Mouse (Mus musculus) C2C12 (cell line): ENCODE results near the gene Atp6v0e. TPM values are rescaled to one million over a fixed set of nuclear protein-coding genes. Genes with fewer than 3 reads are reported as not detected.

Experiments
- H3K27me3 ChIP-seq: one replicate; pipeline ENCODE4 v1.6.1; 2011; ENCODE audit not compliant: control insufficient read depth, insufficient read depth, insufficient read length
- H3K36me3 ChIP-seq: one replicate; pipeline ENCODE4 v1.6.1; 2011; ENCODE audit not compliant: control insufficient read depth, insufficient read depth
- H3K4me3 ChIP-seq: one replicate; pipeline ENCODE4 v1.5.1; 2011; ENCODE audit warnings: mild to moderate bottlenecking, control low read depth; ENCODE audit not compliant: poor library complexity, insufficient read depth, severe bottlenecking
- H3K79me2 ChIP-seq: one replicate; pipeline ENCODE4 v1.6.1; 2011; ENCODE audit not compliant: control insufficient read depth, insufficient read depth
- H3K79me3 ChIP-seq: one replicate; pipeline ENCODE4 v1.6.1; 2011; ENCODE audit warnings: low read depth, control low read depth
- H3ac ChIP-seq: one replicate; pipeline ENCODE3; 2011; ENCODE audit warnings: low read depth; ENCODE audit not compliant: control insufficient read depth, insufficient read length
- CEBPB ChIP-seq: IDR thresholded peaks from one replicate; pipeline ENCODE4 v1.6.1; 2011; ENCODE audit warnings: low read depth, mild to moderate bottlenecking, control low read depth, moderate library complexity
- CTCF ChIP-seq: IDR thresholded peaks from one replicate; pipeline ENCODE4 v1.5.1; 2011; ENCODE audit not compliant: control insufficient read depth, insufficient read depth, insufficient read length
- FOSL1 ChIP-seq: IDR thresholded peaks from one replicate; pipeline ENCODE4 v1.8.0; 2011; ENCODE audit warnings: mild to moderate bottlenecking, low read length; ENCODE audit not compliant: poor library complexity, insufficient read depth, severe bottlenecking
- MAX ChIP-seq: IDR thresholded peaks from one replicate; pipeline ENCODE4 v1.6.1; 2011; ENCODE audit warnings: mild to moderate bottlenecking, control low read depth
- MYOD1 ChIP-seq: IDR thresholded peaks from one replicate; pipeline ENCODE4 v1.6.1; 2011; ENCODE audit warnings: low read depth; ENCODE audit not compliant: control insufficient read depth, insufficient read length
- MYOG ChIP-seq: IDR thresholded peaks from one replicate; pipeline ENCODE4 v1.6.1; 2011; ENCODE audit not compliant: control insufficient read depth, insufficient read length; ENCODE audit errors: extremely low read depth
- USF1 ChIP-seq: IDR thresholded peaks from one replicate; pipeline ENCODE4 v1.6.1; 2011; ENCODE audit warnings: low read depth, mild to moderate bottlenecking, control low read depth, moderate library complexity
- polyA plus RNA-seq: library from polyadenylated mRNA; unstranded; fragments of >200 nt; fragmentation: generic; extraction: Trizol; gene quantifications from one replicate; pipeline ENCODE4 v1.2.1, GENCODE M21; 2012; ENCODE audit warnings: missing spikeins

Atp6v0e gene
- polyA plus RNA-seq, 1 experiment = 236 TPM

DNA sequence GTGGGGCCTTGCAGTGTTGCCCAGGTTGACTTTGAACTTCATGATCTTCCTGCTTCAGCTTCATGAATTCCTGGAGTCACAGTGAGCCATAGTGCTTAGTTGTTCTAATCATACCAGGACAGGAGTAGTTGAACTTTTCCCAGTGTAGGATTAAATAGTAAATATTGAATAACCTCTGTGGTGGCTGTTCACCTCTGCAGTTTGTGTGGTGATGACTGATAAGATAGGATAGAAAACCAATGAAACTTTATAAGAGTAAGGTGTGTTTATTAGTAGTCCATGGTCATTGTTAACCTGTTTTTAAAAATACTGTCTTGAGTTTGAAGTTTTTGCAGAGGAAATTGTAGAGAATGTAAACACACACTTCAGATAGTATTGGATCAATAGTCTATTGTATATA is 56.4 kb downstream of the Atp6v0e start:
- H3ac ChIP-seq = no peak overlapping the region

DNA sequence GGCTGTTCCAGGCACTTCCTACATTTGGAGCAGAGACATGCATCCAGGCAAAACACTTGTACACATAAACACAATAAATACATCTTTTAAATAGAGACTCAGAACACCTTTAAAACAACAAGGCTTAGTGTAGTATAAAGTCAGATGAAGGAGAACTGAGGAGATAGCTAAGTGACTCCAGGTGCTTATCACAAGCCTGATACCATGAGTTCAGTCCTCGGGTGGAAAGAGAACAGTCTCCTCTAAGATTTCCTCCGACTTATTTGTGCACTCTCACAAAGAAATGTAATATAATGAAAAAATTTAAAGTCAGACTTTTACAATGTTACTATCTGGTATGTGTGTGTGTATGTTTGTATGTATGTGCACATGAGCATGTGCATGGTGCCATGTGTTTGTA is 58.8 kb downstream of the Atp6v0e start:
- TF ChIP-seq USF1 = no peak
- no peak for TF ChIP-seq FOSL1
- TF ChIP-seq MAX = no peak
- TF ChIP-seq CEBPB = no peak
- TF ChIP-seq CTCF = no peak
- no peak for TF ChIP-seq MYOG
- TF ChIP-seq MYOD1 = no peak
- Histone ChIP-seq H3K79me3 (no peaks in the 10 kb centered on the region), H3K79me2 (no peaks in the 10 kb centered on the region), H3ac (no peak overlapping the region), H3K27me3 (no peaks in the 10 kb centered on the region), H3K4me3 (no peak overlapping the region), H3K36me3 (no peaks in the 10 kb centered on the region)

More for the DNA sequence above, 56.4 kb downstream of the Atp6v0e start:
- Histone ChIP-seq H3K27me3 (no peaks in the 10 kb centered on the region), H3K36me3 (no peaks in the 10 kb centered on the region), H3K79me3 (no peaks in the 10 kb centered on the region), H3K79me2 (no peaks in the 10 kb centered on the region), H3K4me3 (no peak overlapping the region)
- no peak for TF ChIP-seq MYOD1
- TF ChIP-seq FOSL1 = no peak
- no peak for TF ChIP-seq CEBPB
- TF ChIP-seq MAX = no peak
- no peak for TF ChIP-seq MYOG
- no peak for TF ChIP-seq CTCF
- TF ChIP-seq USF1 = no peak

DNA sequence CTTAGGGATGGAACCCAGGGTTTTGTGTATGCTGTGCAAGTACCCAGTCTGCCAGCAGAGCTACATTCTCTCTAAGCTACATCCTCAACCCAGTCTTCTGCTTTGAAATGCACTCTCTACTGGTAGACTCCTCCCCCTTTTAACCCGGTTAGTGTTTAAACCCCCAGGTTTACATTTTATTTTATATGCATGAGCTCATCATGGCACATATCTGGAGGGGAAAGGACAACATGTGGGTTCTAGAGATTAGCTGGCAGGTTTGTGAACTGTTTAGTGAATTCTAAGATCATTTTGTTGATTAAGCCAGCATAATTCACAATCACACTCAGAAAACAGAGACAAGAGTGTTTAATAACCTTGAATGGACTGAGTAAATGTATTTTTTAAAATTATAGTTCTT is 61.8 kb downstream of the Atp6v0e start:
- Histone ChIP-seq H3K79me2 (no peaks in the 10 kb centered on the region), H3K4me3 (no peak overlapping the region), H3ac (no peak overlapping the region), H3K79me3 (no peaks in the 10 kb centered on the region), H3K27me3 (no peaks in the 10 kb centered on the region), H3K36me3 (no peaks in the 10 kb centered on the region)
- TF ChIP-seq FOSL1 = no peak
- no peak for TF ChIP-seq MAX
- TF ChIP-seq CEBPB = no peak
- no peak for TF ChIP-seq USF1
- TF ChIP-seq CTCF = no peak
- no peak for TF ChIP-seq MYOG
- TF ChIP-seq MYOD1 = no peak

DNA sequence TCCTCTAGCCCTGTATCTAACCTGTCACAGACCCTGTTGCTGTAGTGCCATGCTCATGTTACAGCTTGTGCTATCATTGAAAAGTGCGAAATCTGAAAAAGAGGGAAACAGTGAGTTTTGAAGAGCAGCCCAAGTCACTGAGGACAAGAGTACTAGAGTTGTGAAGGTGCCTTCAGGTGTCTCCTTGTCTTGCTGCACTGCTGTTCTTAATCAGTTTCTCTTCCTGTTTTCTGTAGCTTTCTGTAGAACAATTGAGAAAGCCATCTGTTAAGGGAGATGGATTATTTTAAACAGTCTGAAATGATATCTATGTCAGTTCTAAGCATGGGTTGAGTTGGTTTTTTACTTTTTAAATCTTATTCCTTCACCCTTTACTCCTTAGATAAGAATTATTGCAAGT is 63.6 kb downstream of the Atp6v0e start:
- Histone ChIP-seq H3ac (no peak overlapping the region), H3K36me3 (no peaks in the 10 kb centered on the region), H3K4me3 (no peak overlapping the region), H3K27me3 (no peaks in the 10 kb centered on the region), H3K79me3 (no peaks in the 10 kb centered on the region), H3K79me2 (no peaks in the 10 kb centered on the region)
- no peak for TF ChIP-seq FOSL1
- no peak for TF ChIP-seq MAX
- TF ChIP-seq MYOD1 = no peak
- TF ChIP-seq CEBPB = no peak
- TF ChIP-seq USF1 = no peak
- TF ChIP-seq CTCF = no peak
- TF ChIP-seq MYOG = no peak

DNA sequence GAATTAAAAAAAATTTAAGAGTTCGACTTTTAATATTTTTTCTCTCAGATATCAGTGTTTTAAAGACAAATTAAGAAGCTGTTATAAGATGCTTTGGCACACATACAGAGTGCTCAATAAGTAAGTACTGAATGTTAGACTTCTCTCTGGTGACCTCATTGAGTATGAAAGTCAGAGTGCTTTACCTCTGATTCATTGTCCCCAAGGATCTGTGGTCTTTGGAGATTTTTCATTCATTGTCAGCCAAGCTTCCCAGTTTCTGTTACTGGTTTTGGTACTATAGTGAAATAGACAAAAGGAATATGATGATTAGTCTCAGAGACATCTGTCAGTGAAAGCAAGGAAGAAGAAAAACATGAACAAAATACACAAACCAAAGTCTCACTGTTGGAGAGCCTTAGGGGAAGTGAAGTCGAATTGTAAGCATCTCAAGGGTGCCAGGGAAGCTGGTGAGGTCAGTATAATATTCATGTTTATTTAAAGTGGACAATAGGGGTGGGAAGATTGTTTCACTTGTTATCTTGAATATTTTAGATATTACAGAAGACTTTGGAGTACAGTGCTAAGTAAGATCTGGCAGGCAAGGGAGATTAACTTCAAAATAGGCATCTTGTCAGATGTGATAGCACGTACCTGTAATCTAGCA is 64.2 kb downstream of the Atp6v0e start:
- no peak overlapping the region for H3ac ChIP-seq
- no peaks in the 10 kb centered on the region for H3K36me3 ChIP-seq
- TF ChIP-seq CTCF (no peak), MYOG (no peak), FOSL1 (no peak), USF1 (no peak), MYOD1 (no peak)
- no peak overlapping the region for H3K4me3 ChIP-seq
- H3K79me2 ChIP-seq = no peaks in the 10 kb centered on the region
- H3K27me3 ChIP-seq = no peaks in the 10 kb centered on the region
- no peaks in the 10 kb centered on the region for H3K79me3 ChIP-seq

DNA sequence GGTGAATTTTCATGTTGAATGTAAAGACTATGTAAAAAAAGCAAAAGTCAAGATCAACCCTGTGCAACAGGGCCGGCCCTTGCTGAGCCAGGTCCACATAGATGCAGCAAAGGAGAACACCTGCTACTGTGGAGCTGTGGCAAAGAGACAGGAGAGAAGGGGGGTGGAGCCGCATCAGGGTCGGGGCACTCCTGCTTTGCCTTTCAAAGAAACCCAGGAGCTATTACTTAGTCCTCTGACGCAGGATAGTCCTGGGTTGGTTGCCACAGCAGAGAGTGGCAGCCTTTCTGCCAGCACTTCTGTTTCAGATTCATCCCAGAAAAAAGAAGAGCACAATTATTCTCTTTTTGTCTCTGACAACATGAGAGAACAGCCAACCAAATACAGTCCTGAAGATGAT is 79.5 kb downstream of the Atp6v0e start:
- Histone ChIP-seq H3K4me3 (no peak overlapping the region), H3K79me2 (no peaks in the 10 kb centered on the region), H3K36me3 (no peaks in the 10 kb centered on the region), H3K27me3 (no peaks in the 10 kb centered on the region), H3K79me3 (no peaks in the 10 kb centered on the region), H3ac (no peak overlapping the region)
- TF ChIP-seq MYOG (no peak), USF1 (no peak), CTCF (no peak), CEBPB (no peak), MAX (no peak), MYOD1 (no peak), FOSL1 (no peak)
